Mouse (Mus musculus) heart, embryonic 13.5 days (tissue): ENCODE results near the gene Dnhd1. TPM values are rescaled to one million over a fixed set of nuclear protein-coding genes. Genes with fewer than 3 reads are reported as not detected.
A peak's percentile ranks its signal among the peaks of the same experiment; 100 is the strongest.
"Not testable (repeated sequence)": the region's sequence is repeated elsewhere in the genome, so short reads cannot be mapped to it uniquely, and the experiment has no call there.

Source experiments
- ATAC-seq: fragments of 200-750 bp; cut with Nextera tagmentation; 2 replicates; pipeline ENCODE4 v1.8.0; 2017; ENCODE audit warnings: moderate TSS enrichment; ENCODE audit not compliant: insufficient number of reproducible peaks, low FRiP score, low TSS enrichment; ENCODE audit errors: extremely low read depth
- H3K27ac ChIP-seq: fragments of 300-500 bp; sonication (generic); replicated peaks from 2 replicates; pipeline ENCODE4 v1.5.1; 2015; ENCODE audit warnings: moderate library complexity, mild to moderate bottlenecking, inconsistent platforms
- H3K27me3 ChIP-seq: fragments of 300-500 bp; sonication (generic); replicated peaks from 2 replicates; pipeline ENCODE4 v1.6.1; 2015; ENCODE audit warnings: mild to moderate bottlenecking, inconsistent platforms
- H3K36me3 ChIP-seq: fragments of 300-500 bp; sonication (generic); 2 replicates; pipeline ENCODE4 v1.6.1; 2015; ENCODE audit warnings: mild to moderate bottlenecking, inconsistent platforms
- H3K4me1 ChIP-seq: fragments of 300-500 bp; sonication (generic); 2 replicates; pipeline ENCODE4 v1.6.1; 2015; ENCODE audit warnings: inconsistent platforms
- H3K4me2 ChIP-seq: fragments of 300-500 bp; sonication (generic); 2 replicates; pipeline ENCODE4 v1.6.1; 2015; ENCODE audit warnings: inconsistent platforms, mild to moderate bottlenecking, moderate library complexity
- H3K4me3 ChIP-seq: fragments of 300-500 bp; sonication (generic); 2 replicates; pipeline ENCODE4 v1.5.1; 2015; ENCODE audit warnings: moderate library complexity, mild to moderate bottlenecking, inconsistent platforms
- H3K9ac ChIP-seq: fragments of 300-500 bp; sonication (generic); 2 replicates; pipeline ENCODE4 v1.6.1; 2015; ENCODE audit warnings: inconsistent platforms, mild to moderate bottlenecking, moderate library complexity
- H3K9me3 ChIP-seq: fragments of 300-500 bp; sonication (generic); 2 replicates; pipeline ENCODE4 v1.6.1; 2016; ENCODE audit warnings: inconsistent platforms
- WGBS: fragments of 180-500 bp; shearing (Covaris S2); methylation state at CpG from one replicate; pipeline ENCODE4 v1.1.7; 2015; ENCODE audit warnings: mixed read lengths; 5-methylcytosine and 5-hydroxymethylcytosine counted together
- polyA plus RNA-seq: library from polyadenylated mRNA; unstranded; fragments of >200 nt; fragmentation: Nextera tagmentation; extraction: Ambion mirVana; gene quantifications from 2 replicates; pipeline ENCODE4 v1.2.1, GENCODE M21; 2015

Gene Dnhd1
- polyA plus RNA-seq, 1 experiment from 2014 or later = 0.44 TPM

- H3K36me3 ChIP-seq = peaks cover 54% of the 10 kb centered on the region
- no peak overlapping the region for H3K4me3 ChIP-seq
- no peaks in the 10 kb centered on the region for H3K9me3 ChIP-seq
- ATAC-seq = no peak
- no peak overlapping the region for H3K4me2 ChIP-seq
- H3K9ac ChIP-seq = no peak overlapping the region
- H3K27ac ChIP-seq = no peak overlapping the region; the same call in 1 of the 2 replicates
- H3K27me3 ChIP-seq = no peaks in the 10 kb centered on the region
- H3K4me1 ChIP-seq = no peaks in the 10 kb centered on the region
- WGBS = 77% methylated on average over 6 of the region's 6 CpGs
These were observed 78.2 kb downstream of the Dnhd1 start for GRCm38 (mm10) chr7:105728701-105729428.

DNA sequence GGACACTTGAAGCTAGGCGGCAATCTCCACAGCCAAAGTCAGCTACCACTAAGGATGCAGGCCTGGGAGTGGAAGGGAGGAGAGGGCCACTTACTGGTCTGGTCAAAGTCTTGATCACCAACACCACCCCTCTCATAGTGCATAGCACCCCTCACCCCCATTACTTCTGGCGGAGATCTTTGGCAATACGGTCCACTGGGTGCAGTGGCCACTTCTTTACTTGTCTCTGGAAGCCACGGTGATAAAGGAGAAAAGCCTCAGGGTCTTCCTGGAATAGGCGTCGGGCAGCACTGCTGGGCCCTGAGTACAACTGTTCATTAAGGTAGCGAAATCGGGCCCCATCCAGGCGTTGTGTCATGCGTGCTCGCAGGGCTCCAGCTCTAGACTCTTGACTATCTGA is 83.2 kb downstream of the Dnhd1 start:
- no peaks in the 10 kb centered on the region for H3K9me3 ChIP-seq
- no peak overlapping the region for H3K9ac ChIP-seq
- H3K36me3 ChIP-seq = peaks cover 56% of the 10 kb centered on the region
- H3K4me1 ChIP-seq = peaks cover 28% of the 10 kb centered on the region
- no peak overlapping the region for H3K4me2 ChIP-seq
- 91% methylated on average over 11 of the region's 11 CpGs for WGBS
- H3K27me3 ChIP-seq = no peaks in the 10 kb centered on the region
- ATAC-seq = no peak
- H3K4me3 ChIP-seq = no peak overlapping the region
- no peak overlapping the region for H3K27ac ChIP-seq

DNA sequence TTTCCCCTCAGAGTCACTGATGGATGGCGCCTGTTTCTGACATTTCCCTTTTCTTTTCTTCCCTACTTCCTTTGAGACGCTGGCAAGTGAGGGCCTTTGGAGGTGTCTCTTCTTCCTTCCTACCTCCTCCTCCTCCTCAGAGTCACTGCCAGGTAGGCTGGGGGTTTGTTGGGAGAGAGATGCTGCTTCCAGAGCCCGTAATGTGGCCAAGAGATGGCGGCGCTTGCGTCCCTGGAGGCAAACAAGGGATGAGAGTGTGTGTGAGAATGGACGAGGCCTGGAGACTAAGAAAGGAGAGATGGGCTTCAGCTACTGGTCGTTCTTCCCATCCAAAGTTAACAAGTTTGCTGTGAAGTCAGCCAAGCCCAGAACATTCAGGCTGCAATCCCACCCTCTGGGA is 84.2 kb downstream of the Dnhd1 start:
- H3K4me2 ChIP-seq = peak overlapping the region; percentile 92; the same call in 1 of the 2 replicates
- H3K36me3 ChIP-seq = peaks cover 51% of the 10 kb centered on the region
- no peak overlapping the region for H3K27ac ChIP-seq
- H3K4me3 ChIP-seq = no peak overlapping the region; the same call in 1 of the 2 replicates
- no peak for ATAC-seq
- H3K9me3 ChIP-seq = no peaks in the 10 kb centered on the region
- WGBS = 82% methylated on average over 8 of the region's 8 CpGs
- no peaks in the 10 kb centered on the region for H3K27me3 ChIP-seq
- H3K9ac ChIP-seq = peak overlapping the region; percentile 99
- H3K4me1 ChIP-seq = peaks cover 36% of the 10 kb centered on the region

GRCm38 (mm10) chr7:105735464-105735863 is 84.8 kb downstream of the Dnhd1 start:
- Histone ChIP-seq H3K4me3 (peak overlapping the region; percentile 96), H3K27ac (peak overlapping the region; percentile 98), H3K4me1 (peaks cover 37% of the 10 kb centered on the region), H3K36me3 (peaks cover 55% of the 10 kb centered on the region), H3K9ac (peak overlapping the region; percentile 99), H3K4me2 (peak overlapping the region; percentile 92)
- WGBS = 33% methylated on average over 4 of the region's 4 CpGs
- not testable (repeated sequence) for H3K9me3 ChIP-seq, ATAC-seq, H3K27me3 ChIP-seq

- H3K36me3 ChIP-seq = peaks cover 56% of the 10 kb centered on the region
- peak within 1 kb of the TSS; percentile 92 for H3K4me2 ChIP-seq
- H3K27me3 ChIP-seq = no peaks in the 10 kb centered on the region
- WGBS = under 1% methylated on average over 41 of the region's 62 CpGs
- peak; percentile 95 for ATAC-seq
- no peaks in the 10 kb centered on the region for H3K9me3 ChIP-seq
- peak within 1 kb of the TSS; percentile 98 for H3K27ac ChIP-seq
- H3K9ac ChIP-seq = peak within 1 kb of the TSS; percentile 99
- peak within 1 kb of the TSS; percentile 96 for H3K4me3 ChIP-seq
- peaks cover 37% of the 10 kb centered on the region for H3K4me1 ChIP-seq
These were observed 85.8 kb downstream of the Dnhd1 start, which contains the start of gene Ilk for GRCm38 (mm10) chr7:105736264-105736901. Ilk (plus strand) TSS chr7:105736592.

- Histone ChIP-seq H3K27ac (peak within 1 kb of the TSS; percentile 98), H3K9me3 (no peaks in the 10 kb centered on the region), H3K27me3 (no peaks in the 10 kb centered on the region), H3K4me1 (peaks cover 37% of the 10 kb centered on the region), H3K36me3 (peaks cover 56% of the 10 kb centered on the region), H3K4me2 (peak within 1 kb of the TSS; percentile 92), H3K4me3 (peak within 1 kb of the TSS; percentile 96), H3K9ac (peak within 1 kb of the TSS; percentile 99)
- WGBS = under 1% methylated on average over 30 of the region's 30 CpGs
- 0 out of 2 replicates have a peak, but pooled peaks have one; percentile 1 for ATAC-seq
These were observed 86.4 kb downstream of the Dnhd1 start, which contains the start of gene Rrp8 for GRCm38 (mm10) chr7:105736911-105737521. Rrp8 (minus strand) TSS chr7:105737385.

GRCm38 (mm10) chr7:105737648-105738047 is 87.0 kb downstream of the Dnhd1 start:
- 12% methylated on average over 3 of the region's 3 CpGs for WGBS
- H3K4me2 ChIP-seq = peak overlapping the region; percentile 92
- no peak for ATAC-seq
- H3K9me3 ChIP-seq = no peaks in the 10 kb centered on the region
- H3K36me3 ChIP-seq = peaks cover 56% of the 10 kb centered on the region
- H3K27me3 ChIP-seq = no peaks in the 10 kb centered on the region
- H3K4me3 ChIP-seq = peak overlapping the region; percentile 96
- peaks cover 37% of the 10 kb centered on the region for H3K4me1 ChIP-seq
- peak overlapping the region; percentile 99 for H3K9ac ChIP-seq
- peak overlapping the region; percentile 98 for H3K27ac ChIP-seq

- Histone ChIP-seq H3K36me3 (peaks cover 56% of the 10 kb centered on the region), H3K27ac (peak overlapping the region; percentile 98), H3K27me3 (no peaks in the 10 kb centered on the region), H3K4me3 (peak overlapping the region; percentile 96), H3K4me2 (peak overlapping the region; percentile 92), H3K4me1 (peaks cover 44% of the 10 kb centered on the region), H3K9me3 (no peaks in the 10 kb centered on the region), H3K9ac (peak overlapping the region; percentile 99)
- ATAC-seq = no peak
- WGBS = 32% methylated on average over 2 of the region's 2 CpGs
These were observed 87.7 kb downstream of the Dnhd1 start for GRCm38 (mm10) chr7:105738286-105738685.

DNA sequence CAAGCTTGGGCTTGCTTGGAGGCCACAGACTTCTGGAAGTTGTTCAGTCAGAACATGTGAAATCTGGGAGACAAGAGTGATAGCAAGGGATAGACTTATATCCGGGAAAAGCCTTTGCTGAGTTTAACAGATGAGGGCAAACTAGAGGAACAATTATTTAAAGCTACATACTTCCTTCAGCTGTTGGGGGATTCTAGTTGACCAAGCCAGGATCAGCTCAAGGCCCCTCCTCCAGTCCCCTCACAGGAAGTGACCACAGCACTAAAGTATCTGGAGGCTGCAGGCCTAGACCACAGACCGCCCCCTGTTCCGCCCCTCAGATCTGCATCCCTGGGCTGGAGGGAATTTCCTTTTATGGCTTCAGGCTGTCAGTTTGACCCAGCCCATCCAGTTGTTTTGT is 88.3 kb downstream of the Dnhd1 start:
- Histone ChIP-seq H3K4me2 (peak overlapping the region; percentile 92), H3K27me3 (no peaks in the 10 kb centered on the region), H3K4me1 (peaks cover 47% of the 10 kb centered on the region), H3K27ac (peak overlapping the region; percentile 98), H3K9me3 (no peaks in the 10 kb centered on the region), H3K9ac (peak overlapping the region; percentile 99), H3K36me3 (peaks cover 50% of the 10 kb centered on the region), H3K4me3 (peak overlapping the region; percentile 96)
- ATAC-seq = peak; percentile 54; the same call in 1 of the 2 replicates
- 4% methylated on average over 3 of the region's 3 CpGs for WGBS

GRCm38 (mm10) chr7:105740089-105740795 is 89.6 kb downstream of the Dnhd1 start:
- Histone ChIP-seq H3K36me3 (peaks cover 41% of the 10 kb centered on the region), H3K27me3 (no peaks in the 10 kb centered on the region), H3K4me2 (no peak overlapping the region), H3K27ac (peak overlapping the region; percentile 98; the same call in 1 of the 2 replicates), H3K4me1 (peaks cover 47% of the 10 kb centered on the region), H3K9me3 (no peaks in the 10 kb centered on the region), H3K4me3 (no peak overlapping the region), H3K9ac (0 out of 2 replicates have a peak overlapping the region, but pooled peaks have one; percentile 68)
- ATAC-seq = no peak
- WGBS = 89% methylated on average over 13 of the region's 13 CpGs

- no peak for ATAC-seq
- peaks cover 41% of the 10 kb centered on the region for H3K4me1 ChIP-seq
- H3K9me3 ChIP-seq = no peaks in the 10 kb centered on the region
- H3K4me3 ChIP-seq = no peak overlapping the region
- 83% methylated on average over 6 of the region's 6 CpGs for WGBS
- peaks cover 41% of the 10 kb centered on the region for H3K36me3 ChIP-seq
- no peak overlapping the region for H3K9ac ChIP-seq
- no peak overlapping the region for H3K27ac ChIP-seq
- H3K27me3 ChIP-seq = no peaks in the 10 kb centered on the region
- no peak overlapping the region for H3K4me2 ChIP-seq
These were observed 90.2 kb downstream of the Dnhd1 start for GRCm38 (mm10) chr7:105740851-105741250.
